Mouse (Mus musculus): ENCODE results near the gene Pnpla5. TPM values are rescaled to one million over a fixed set of nuclear protein-coding genes. Genes with fewer than 3 reads are reported as not detected.

Pnpla5 gene
- polyA plus RNA-seq, 1 experiment from 2014 or later = 0.05 TPM

GRCm38 (mm10) chr15:84126447-84126846, 3.5 kb upstream of the Pnpla5 start:
- no peaks in the 10 kb centered on the region for H3K36me3 ChIP-seq (replicated peaks; ENCODE audit: insufficient read depth, low read length)
- ATAC-seq (no peak), DNase-seq (no peak)
- H3K4me1 ChIP-seq (ENCODE audit: insufficient read depth) = no peaks in the 10 kb centered on the region
- H3K27ac ChIP-seq (ENCODE audit: low read depth) = no peak overlapping the region
- no peak overlapping the region for H3K4me2 ChIP-seq (ENCODE audit: low read depth, low read length)
- H3K9me3 ChIP-seq (ENCODE audit: low read length) = no peaks in the 10 kb centered on the region
- H3K9ac ChIP-seq (replicated peaks) = no peak overlapping the region
- H3K4me3 ChIP-seq (ENCODE audit: low read depth, low read length) = no peak overlapping the region
- H3K27me3 ChIP-seq (ENCODE audit: insufficient read depth, low read length) = no peaks in the 10 kb centered on the region
- TF ChIP-seq CTCF (IDR thresholded peaks at IDR 0.05; ENCODE audit: low read depth) = no peak
- TF ChIP-seq EP300 (IDR thresholded peaks at IDR 0.05; ENCODE audit: low read depth) = no peak
- 34% methylated on average over 4 of the region's 4 CpGs for WGBS (ENCODE audit: insufficient replicate concordance)

- H3K36me3 ChIP-seq (replicated peaks; ENCODE audit: insufficient read depth, low read length) = no peaks in the 10 kb centered on the region
- DNase-seq (no peak), ATAC-seq (peak; percentile 8; the same call in 1 of the 2 replicates)
- no peaks in the 10 kb centered on the region for H3K27me3 ChIP-seq (ENCODE audit: insufficient read depth, low read length)
- no peaks in the 10 kb centered on the region for H3K4me1 ChIP-seq (ENCODE audit: insufficient read depth)
- H3K9me3 ChIP-seq (ENCODE audit: low read length) = no peaks in the 10 kb centered on the region
- TF ChIP-seq EP300 (IDR thresholded peaks at IDR 0.05; ENCODE audit: low read depth) = no peak
- TF ChIP-seq CTCF (IDR thresholded peaks at IDR 0.05; ENCODE audit: low read depth) = peak; percentile 51
- no peak overlapping the region for H3K4me3 ChIP-seq (ENCODE audit: low read depth, low read length)
- no peak overlapping the region for H3K4me2 ChIP-seq (ENCODE audit: low read depth, low read length)
- WGBS (ENCODE audit: insufficient replicate concordance) = 55% methylated on average over 7 of the region's 7 CpGs
- no peak overlapping the region for H3K27ac ChIP-seq (ENCODE audit: low read depth)
- no peak overlapping the region for H3K9ac ChIP-seq (replicated peaks)
Measured at GRCm38 (mm10) chr15:84124086-84124485, 1.1 kb upstream of the Pnpla5 start.

- TF ChIP-seq EP300 (IDR thresholded peaks at IDR 0.05; ENCODE audit: low read depth) = no peak
- TF ChIP-seq CTCF (IDR thresholded peaks at IDR 0.05; ENCODE audit: low read depth) = no peak
- WGBS (ENCODE audit: insufficient replicate concordance) = 58% methylated on average over 7 of the region's 7 CpGs
- H3K27me3 ChIP-seq (ENCODE audit: insufficient read depth, low read length) = no peaks in the 10 kb centered on the region
- no peaks in the 10 kb centered on the region for H3K9me3 ChIP-seq (ENCODE audit: low read length)
- no peaks in the 10 kb centered on the region for H3K4me1 ChIP-seq (ENCODE audit: insufficient read depth)
- H3K27ac ChIP-seq (ENCODE audit: low read depth) = no peak overlapping the region
- peak; percentile 90 for ATAC-seq
- DNase-seq = peak; percentile 67
- no peaks in the 10 kb centered on the region for H3K36me3 ChIP-seq (replicated peaks; ENCODE audit: insufficient read depth, low read length)
- H3K4me3 ChIP-seq (ENCODE audit: low read depth, low read length) = no peak overlapping the region
- H3K4me2 ChIP-seq (ENCODE audit: low read depth, low read length) = no peak overlapping the region
- no peak overlapping the region for H3K9ac ChIP-seq (replicated peaks)
Measured at GRCm38 (mm10) chr15:84121036-84121435, 1.9 kb downstream of the Pnpla5 start.

GRCm38 (mm10) chr15:84120612-84121011, 2.4 kb downstream of the Pnpla5 start:
- H3K27ac ChIP-seq (ENCODE audit: low read depth) = no peak overlapping the region
- no peaks in the 10 kb centered on the region for H3K4me1 ChIP-seq (ENCODE audit: insufficient read depth)
- no peak overlapping the region for H3K4me3 ChIP-seq (ENCODE audit: low read depth, low read length)
- 16% methylated on average over 6 of the region's 6 CpGs for WGBS (ENCODE audit: insufficient replicate concordance)
- TF ChIP-seq EP300 (IDR thresholded peaks at IDR 0.05; ENCODE audit: low read depth) (no peak), CTCF (IDR thresholded peaks at IDR 0.05; ENCODE audit: low read depth) (peak; percentile 61)
- no peak overlapping the region for H3K9ac ChIP-seq (replicated peaks)
- ATAC-seq (no peak), DNase-seq (peak; percentile 51)
- no peaks in the 10 kb centered on the region for H3K27me3 ChIP-seq (ENCODE audit: insufficient read depth, low read length)
- no peak overlapping the region for H3K4me2 ChIP-seq (ENCODE audit: low read depth, low read length)
- H3K36me3 ChIP-seq (replicated peaks; ENCODE audit: insufficient read depth, low read length) = no peaks in the 10 kb centered on the region
- H3K9me3 ChIP-seq (ENCODE audit: low read length) = no peaks in the 10 kb centered on the region

- Histone ChIP-seq H3K27ac (ENCODE audit: low read depth) (no peak overlapping the region), H3K4me3 (ENCODE audit: low read depth, low read length) (no peak overlapping the region), H3K4me2 (ENCODE audit: low read depth, low read length) (no peak overlapping the region), H3K27me3 (ENCODE audit: insufficient read depth, low read length) (no peaks in the 10 kb centered on the region), H3K36me3 (replicated peaks; ENCODE audit: insufficient read depth, low read length) (no peaks in the 10 kb centered on the region), H3K9ac (replicated peaks) (no peak overlapping the region), H3K9me3 (ENCODE audit: low read length) (no peaks in the 10 kb centered on the region), H3K4me1 (ENCODE audit: insufficient read depth) (no peaks in the 10 kb centered on the region)
- WGBS (ENCODE audit: insufficient replicate concordance) = 77% methylated on average over 1 of the region's 1 CpGs
- no peak for TF ChIP-seq EP300 (IDR thresholded peaks at IDR 0.05; ENCODE audit: low read depth)
- TF ChIP-seq CTCF (IDR thresholded peaks at IDR 0.05; ENCODE audit: low read depth) = no peak
- ATAC-seq = no peak
- no peak for DNase-seq
Measured at GRCm38 (mm10) chr15:84116466-84116865, 6.5 kb downstream of the Pnpla5 start.

- Histone ChIP-seq H3K36me3 (replicated peaks; ENCODE audit: insufficient read depth, low read length) (no peaks in the 10 kb centered on the region), H3K4me1 (ENCODE audit: insufficient read depth) (no peaks in the 10 kb centered on the region), H3K4me3 (ENCODE audit: low read depth, low read length) (no peak overlapping the region), H3K9me3 (ENCODE audit: low read length) (no peaks in the 10 kb centered on the region), H3K27me3 (ENCODE audit: insufficient read depth, low read length) (no peaks in the 10 kb centered on the region), H3K9ac (replicated peaks) (no peak overlapping the region), H3K27ac (ENCODE audit: low read depth) (no peak overlapping the region), H3K4me2 (ENCODE audit: low read depth, low read length) (no peak overlapping the region)
- WGBS (ENCODE audit: insufficient replicate concordance) = 32% methylated on average over 5 of the region's 5 CpGs
- DNase-seq = no peak
- peak; percentile 56 for TF ChIP-seq CTCF (IDR thresholded peaks at IDR 0.05; ENCODE audit: low read depth)
- TF ChIP-seq EP300 (IDR thresholded peaks at IDR 0.05; ENCODE audit: low read depth) = no peak
- ATAC-seq = no peak
Measured at GRCm38 (mm10) chr15:84115727-84116126, 7.2 kb downstream of the Pnpla5 start.

GRCm38 (mm10) chr15:84113873-84114272, 9.1 kb downstream of the Pnpla5 start:
- H3K9ac ChIP-seq (replicated peaks) = no peak overlapping the region
- H3K9me3 ChIP-seq (ENCODE audit: low read length) = no peaks in the 10 kb centered on the region
- DNase-seq (no peak), ATAC-seq (peak; percentile 90)
- 48% methylated on average over 6 of the region's 6 CpGs for WGBS (ENCODE audit: insufficient replicate concordance)
- no peak overlapping the region for H3K4me3 ChIP-seq (ENCODE audit: low read depth, low read length)
- no peaks in the 10 kb centered on the region for H3K27me3 ChIP-seq (ENCODE audit: insufficient read depth, low read length)
- TF ChIP-seq EP300 (IDR thresholded peaks at IDR 0.05; ENCODE audit: low read depth) (no peak), CTCF (IDR thresholded peaks at IDR 0.05; ENCODE audit: low read depth) (no peak)
- H3K36me3 ChIP-seq (replicated peaks; ENCODE audit: insufficient read depth, low read length) = no peaks in the 10 kb centered on the region
- no peak overlapping the region for H3K4me2 ChIP-seq (ENCODE audit: low read depth, low read length)
- no peaks in the 10 kb centered on the region for H3K4me1 ChIP-seq (ENCODE audit: insufficient read depth)
- no peak overlapping the region for H3K27ac ChIP-seq (ENCODE audit: low read depth)

Data from liver, postnatal 0 days (tissue).